Mouse (Mus musculus) cortical plate, adult 2 months (tissue): ENCODE data around the gene Gm14685.
"Not testable (repeated sequence)": the region's sequence is repeated elsewhere in the genome, so short reads cannot be mapped to it uniquely, and the experiment has no call there.

Experiments used
- CTCF ChIP-seq: fragments of 200-500 bp; IDR thresholded peaks from 2 replicates; pipeline ENCODE4 v1.5.1; 2011; ENCODE audit warnings: mild to moderate bottlenecking, control low read depth, low read length; ENCODE audit not compliant: insufficient read depth; ENCODE audit errors: extremely low read depth
- POLR2A ChIP-seq: fragments of 200-500 bp; IDR thresholded peaks from 2 replicates; pipeline ENCODE4 v1.6.1; 2011; ENCODE audit warnings: mild to moderate bottlenecking, low read length, control low read depth; ENCODE audit not compliant: insufficient read depth; ENCODE audit errors: extremely low read depth

GRCm38 (mm10) chrX:73176889-73177288 lies 60.0 kb downstream of the Gm14685 start, which contains the start of gene Spin2d:
- TF ChIP-seq CTCF, POLR2A: not testable (repeated sequence)
